Mouse (Mus musculus): Measurements from ENCODE around the gene Bcl9. TPM values are rescaled to one million over a fixed set of nuclear protein-coding genes. Genes with fewer than 3 reads are reported as not detected.

The Bcl9 gene
- polyA plus RNA-seq, 1 experiment from 2014 or later, result 45.4 TPM

DNA sequence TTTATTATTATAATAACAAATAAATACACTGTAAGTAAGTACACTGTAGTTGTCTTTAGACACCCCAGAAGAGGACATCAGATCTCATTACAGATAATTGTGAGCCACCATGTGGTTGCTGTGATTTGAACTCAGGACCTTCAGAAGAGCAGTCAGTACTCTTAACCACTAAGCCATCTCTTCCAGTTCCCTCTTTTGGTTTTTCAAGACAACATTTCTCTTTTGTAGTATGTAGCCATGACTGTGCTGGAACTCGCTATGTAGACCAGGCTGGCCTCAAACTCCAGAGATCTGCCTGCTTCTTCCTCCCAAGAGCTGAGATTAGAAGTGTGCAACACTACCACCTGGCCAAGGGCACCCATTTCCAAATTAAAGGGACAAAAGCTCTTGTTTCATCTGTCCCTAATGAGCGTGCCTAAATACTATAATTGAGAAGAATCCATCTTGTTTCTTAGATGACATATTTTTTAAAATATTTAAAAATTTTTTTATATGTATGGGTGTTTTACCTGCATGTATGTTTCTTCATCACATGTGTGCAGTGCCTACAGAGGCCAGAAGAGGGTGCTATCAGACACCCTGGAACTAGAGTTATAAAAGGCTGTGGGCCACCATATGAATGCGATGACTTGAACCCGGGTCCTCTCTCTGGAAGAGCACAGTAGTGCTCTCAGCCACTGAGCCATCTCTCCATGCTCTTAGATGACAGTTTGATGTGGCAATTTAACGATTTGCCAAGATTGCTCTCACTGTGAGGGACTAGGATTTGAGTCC lies 66.9 kb downstream of the Bcl9 start:
- H3K9me3 ChIP-seq (ENCODE audit: control insufficient read depth, low read length), result no peaks in the 10 kb centered on the region
- no peak for ATAC-seq (ENCODE audit: low read depth)
- no peak overlapping the region for H3K27ac ChIP-seq (ENCODE audit: low read length)
- H3K27me3 ChIP-seq (ENCODE audit: control insufficient read depth, insufficient read depth, low read depth, low read length), result no peaks in the 10 kb centered on the region
- WGBS, result 94% methylated on average over 5 of the region's 5 CpGs
- no peak overlapping the region for H3K9ac ChIP-seq (ENCODE audit: low read length)
- no peak overlapping the region for H3K4me3 ChIP-seq (ENCODE audit: low read length)
- peaks cover 19% of the 10 kb centered on the region for H3K4me1 ChIP-seq (replicated peaks; ENCODE audit: control insufficient read depth, insufficient read depth, low read length)
- no peak overlapping the region for H3K4me2 ChIP-seq (ENCODE audit: low read depth, low read length)
- H3K36me3 ChIP-seq (ENCODE audit: control insufficient read depth, insufficient read depth, low read length), result no peaks in the 10 kb centered on the region

DNA sequence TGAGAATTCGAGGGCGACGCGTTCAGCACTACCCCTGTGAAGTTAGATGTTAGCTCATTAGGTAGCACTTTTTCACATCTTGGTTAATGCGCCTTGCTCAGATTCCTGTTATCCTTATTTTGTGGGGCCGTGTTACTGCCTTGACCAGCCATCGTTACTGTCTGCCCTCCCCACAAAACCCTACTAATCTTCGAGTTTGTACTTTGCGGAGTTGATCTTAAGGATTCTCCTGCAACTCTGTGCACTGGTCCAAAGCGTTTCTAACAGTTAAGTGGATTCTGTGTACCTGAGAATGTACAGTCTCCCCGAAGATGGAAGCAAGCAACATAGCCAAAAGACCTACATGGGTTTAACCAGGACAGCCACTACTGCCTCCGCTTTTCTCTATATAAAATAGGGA lies 69.3 kb downstream of the Bcl9 start:
- Histone ChIP-seq H3K9ac (ENCODE audit: low read length) (peak overlapping the region; percentile 83), H3K9me3 (ENCODE audit: control insufficient read depth, low read length) (no peaks in the 10 kb centered on the region), H3K4me1 (replicated peaks; ENCODE audit: control insufficient read depth, insufficient read depth, low read length) (peaks cover 25% of the 10 kb centered on the region), H3K27ac (ENCODE audit: low read length) (peak overlapping the region; percentile 94), H3K4me3 (ENCODE audit: low read length) (peak overlapping the region; percentile 71), H3K4me2 (ENCODE audit: low read depth, low read length) (peak overlapping the region; percentile 91), H3K27me3 (ENCODE audit: control insufficient read depth, insufficient read depth, low read depth, low read length) (no peaks in the 10 kb centered on the region), H3K36me3 (ENCODE audit: control insufficient read depth, insufficient read depth, low read length) (no peaks in the 10 kb centered on the region)
- no peak for ATAC-seq (ENCODE audit: low read depth)
- 15% methylated on average over 12 of the region's 12 CpGs for WGBS

DNA sequence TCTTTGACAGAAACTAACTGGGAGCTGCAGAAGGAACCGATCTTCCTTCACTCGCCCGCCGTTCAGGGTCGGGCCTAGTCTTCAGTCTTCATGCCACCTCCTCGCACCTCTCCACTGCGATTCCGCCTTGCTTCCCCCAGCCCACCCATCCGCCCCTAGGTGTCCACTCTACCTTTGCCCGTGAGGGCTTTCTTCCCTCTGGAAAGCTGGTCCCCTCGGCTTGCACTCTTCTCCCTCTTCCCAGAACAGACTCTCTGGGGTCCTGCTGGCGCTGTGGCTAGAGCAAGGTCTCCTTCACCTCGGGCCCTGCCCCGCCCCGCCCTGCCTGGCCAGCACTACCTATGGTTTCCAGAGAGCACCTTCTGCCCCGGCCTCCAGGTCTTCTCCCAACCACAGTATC lies 69.7 kb downstream of the Bcl9 start:
- H3K9me3 ChIP-seq (ENCODE audit: control insufficient read depth, low read length), result no peaks in the 10 kb centered on the region
- H3K4me1 ChIP-seq (replicated peaks; ENCODE audit: control insufficient read depth, insufficient read depth, low read length), result peaks cover 25% of the 10 kb centered on the region
- H3K4me2 ChIP-seq (ENCODE audit: low read depth, low read length), result peak overlapping the region; percentile 91
- WGBS, result 0% methylated on average over 16 of the region's 16 CpGs
- H3K9ac ChIP-seq (ENCODE audit: low read length), result peak overlapping the region; percentile 83
- peak; percentile 40 for ATAC-seq (ENCODE audit: low read depth)
- H3K27ac ChIP-seq (ENCODE audit: low read length), result peak overlapping the region; percentile 94
- H3K27me3 ChIP-seq (ENCODE audit: control insufficient read depth, insufficient read depth, low read depth, low read length), result no peaks in the 10 kb centered on the region
- peaks cover 3% of the 10 kb centered on the region; the same call in 1 of the 2 replicates for H3K36me3 ChIP-seq (ENCODE audit: control insufficient read depth, insufficient read depth, low read length)
- peak overlapping the region; percentile 71 for H3K4me3 ChIP-seq (ENCODE audit: low read length)

DNA sequence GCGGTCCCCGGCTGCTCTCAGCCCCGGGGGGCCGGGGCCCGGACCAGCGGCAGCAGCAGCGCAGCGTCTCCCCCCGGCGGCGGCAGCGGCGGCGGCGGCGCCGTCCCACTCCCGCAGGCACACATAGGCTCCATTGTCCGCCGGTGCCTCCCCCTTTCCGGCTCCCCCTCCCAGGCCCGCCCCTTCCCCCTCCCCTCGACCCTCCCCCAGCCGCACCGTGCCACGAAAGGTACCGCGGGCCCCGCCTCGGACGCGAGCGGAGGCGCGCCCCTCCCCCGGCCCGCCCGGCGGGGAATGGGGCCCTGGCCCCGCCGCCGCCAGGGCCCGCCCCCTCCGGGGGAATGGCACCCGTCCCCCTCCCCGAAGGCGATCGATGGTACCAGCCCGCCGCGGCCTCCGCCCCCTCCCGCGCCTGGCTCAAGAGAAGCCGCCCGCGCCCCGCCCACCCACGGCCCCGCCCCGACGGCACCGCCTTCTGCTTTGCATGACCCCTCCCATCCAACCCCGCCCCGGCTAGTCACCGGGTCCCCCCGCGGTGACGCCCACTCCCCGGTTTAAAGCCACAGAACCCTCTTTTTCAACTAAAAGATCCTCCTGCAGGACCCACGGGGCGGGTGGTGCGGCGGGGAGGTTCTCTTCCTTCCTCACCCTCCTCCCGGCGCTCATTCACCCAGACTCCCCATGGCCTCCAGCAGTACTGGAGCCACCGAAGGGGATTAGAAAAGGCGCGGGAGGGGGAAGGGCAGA lies 70.3 kb downstream of the Bcl9 start:
- Histone ChIP-seq H3K9me3 (ENCODE audit: control insufficient read depth, low read length) (no peaks in the 10 kb centered on the region), H3K4me2 (ENCODE audit: low read depth, low read length) (peak overlapping the region; percentile 91), H3K4me3 (ENCODE audit: low read length) (peak overlapping the region; percentile 71), H3K27ac (ENCODE audit: low read length) (peak overlapping the region; percentile 94), H3K4me1 (replicated peaks; ENCODE audit: control insufficient read depth, insufficient read depth, low read length) (peaks cover 25% of the 10 kb centered on the region), H3K9ac (ENCODE audit: low read length) (peak overlapping the region; percentile 83), H3K36me3 (ENCODE audit: control insufficient read depth, insufficient read depth, low read length) (peaks cover 3% of the 10 kb centered on the region; the same call in 1 of the 2 replicates), H3K27me3 (ENCODE audit: control insufficient read depth, insufficient read depth, low read depth, low read length) (no peaks in the 10 kb centered on the region)
- under 1% methylated on average over 23 of the region's 79 CpGs for WGBS
- ATAC-seq (ENCODE audit: low read depth), result peak; percentile 94

- Histone ChIP-seq H3K27ac (ENCODE audit: low read length) (peak overlapping the region; percentile 78), H3K4me3 (ENCODE audit: low read length) (peak overlapping the region; percentile 71), H3K4me1 (replicated peaks; ENCODE audit: control insufficient read depth, insufficient read depth, low read length) (peaks cover 25% of the 10 kb centered on the region), H3K36me3 (ENCODE audit: control insufficient read depth, insufficient read depth, low read length) (peaks cover 3% of the 10 kb centered on the region; the same call in 1 of the 2 replicates), H3K27me3 (ENCODE audit: control insufficient read depth, insufficient read depth, low read depth, low read length) (no peaks in the 10 kb centered on the region), H3K9ac (ENCODE audit: low read length) (peak overlapping the region; percentile 83), H3K9me3 (ENCODE audit: control insufficient read depth, low read length) (no peaks in the 10 kb centered on the region), H3K4me2 (ENCODE audit: low read depth, low read length) (peak overlapping the region; percentile 65)
- no peak; the same call in 1 of the 2 replicates for ATAC-seq (ENCODE audit: low read depth)
- under 1% methylated on average over 18 of the region's 18 CpGs for WGBS
These were observed 71.0 kb downstream of the Bcl9 start for GRCm38 (mm10) chr3:97226719-97227118.

DNA sequence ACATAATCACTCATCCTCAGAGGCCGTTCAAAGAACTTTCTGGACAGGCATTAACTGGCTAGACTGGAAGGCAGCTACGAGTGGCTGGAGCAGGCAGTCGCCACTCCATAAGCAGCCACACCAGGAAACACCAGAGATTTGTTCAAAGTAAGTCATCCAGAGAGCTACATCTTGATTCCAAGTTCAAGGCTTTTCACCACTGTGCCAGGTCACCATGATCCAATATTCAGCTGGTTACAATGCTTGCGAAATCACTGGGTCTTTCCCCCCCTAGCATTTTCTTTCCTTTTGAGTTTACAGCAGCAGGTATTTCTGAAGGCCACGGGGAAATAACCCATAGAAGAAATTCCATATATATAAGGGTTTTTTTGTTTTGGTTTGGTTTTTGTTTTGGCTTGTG lies 72.5 kb downstream of the Bcl9 start:
- 58% methylated on average over 5 of the region's 5 CpGs for WGBS
- H3K4me1 ChIP-seq (replicated peaks; ENCODE audit: control insufficient read depth, insufficient read depth, low read length), result peaks cover 24% of the 10 kb centered on the region
- H3K9me3 ChIP-seq (ENCODE audit: control insufficient read depth, low read length), result no peaks in the 10 kb centered on the region
- H3K4me2 ChIP-seq (ENCODE audit: low read depth, low read length), result 0 out of 2 replicates have a peak overlapping the region, but pooled peaks have one; percentile 2
- H3K4me3 ChIP-seq (ENCODE audit: low read length), result no peak overlapping the region
- H3K27ac ChIP-seq (ENCODE audit: low read length), result peak overlapping the region; percentile 5; the same call in 1 of the 2 replicates
- H3K36me3 ChIP-seq (ENCODE audit: control insufficient read depth, insufficient read depth, low read length), result peaks cover 10% of the 10 kb centered on the region
- no peak for ATAC-seq (ENCODE audit: low read depth)
- no peaks in the 10 kb centered on the region for H3K27me3 ChIP-seq (ENCODE audit: control insufficient read depth, insufficient read depth, low read depth, low read length)
- no peak overlapping the region for H3K9ac ChIP-seq (ENCODE audit: low read length)

DNA sequence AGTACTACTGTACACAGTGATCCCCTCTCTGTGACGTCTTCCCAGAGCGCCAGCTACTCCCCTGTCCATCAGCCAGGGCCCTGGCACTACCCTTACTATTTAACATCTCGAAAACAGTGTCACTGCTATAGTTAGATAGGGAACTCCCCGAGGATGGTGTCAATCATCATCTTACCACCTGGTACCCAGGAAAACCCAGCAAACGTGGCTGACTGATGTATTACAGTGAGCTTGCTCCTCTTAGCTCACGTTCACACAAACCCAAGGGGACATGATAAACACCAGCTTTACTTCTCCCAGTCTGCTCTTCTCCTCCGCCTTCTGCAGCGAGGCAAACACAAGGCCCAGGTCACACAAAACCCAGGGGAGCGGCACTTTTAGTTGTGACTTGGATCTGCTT lies 74.5 kb downstream of the Bcl9 start:
- Histone ChIP-seq H3K9ac (ENCODE audit: low read length) (no peak overlapping the region), H3K36me3 (ENCODE audit: control insufficient read depth, insufficient read depth, low read length) (peaks cover 25% of the 10 kb centered on the region), H3K9me3 (ENCODE audit: control insufficient read depth, low read length) (no peaks in the 10 kb centered on the region), H3K4me1 (replicated peaks; ENCODE audit: control insufficient read depth, insufficient read depth, low read length) (peaks cover 17% of the 10 kb centered on the region), H3K27ac (ENCODE audit: low read length) (no peak overlapping the region), H3K4me2 (ENCODE audit: low read depth, low read length) (no peak overlapping the region), H3K4me3 (ENCODE audit: low read length) (no peak overlapping the region), H3K27me3 (ENCODE audit: control insufficient read depth, insufficient read depth, low read depth, low read length) (no peaks in the 10 kb centered on the region)
- 79% methylated on average over 9 of the region's 9 CpGs for WGBS
- no peak for ATAC-seq (ENCODE audit: low read depth)

DNA sequence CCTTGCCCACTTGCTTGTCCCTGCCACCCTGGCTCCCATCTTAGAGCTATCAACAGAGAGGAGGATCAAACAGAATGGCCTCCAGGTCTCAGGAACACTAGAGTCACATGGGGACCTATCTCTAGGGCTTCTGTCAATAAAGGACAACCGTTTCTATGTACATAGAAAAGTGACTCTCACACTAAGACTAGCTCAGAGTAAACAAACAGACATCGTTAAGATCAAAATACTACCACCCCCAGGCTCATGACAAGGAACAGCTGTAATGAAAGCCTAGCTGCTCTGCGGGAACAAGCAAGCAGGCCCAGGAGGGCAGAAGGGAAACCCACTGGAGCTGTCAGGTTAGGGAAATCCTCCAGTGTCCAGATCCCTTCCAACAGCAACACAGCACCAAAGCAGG lies 82.2 kb downstream of the Bcl9 start:
- Histone ChIP-seq H3K9me3 (ENCODE audit: control insufficient read depth, low read length) (no peaks in the 10 kb centered on the region), H3K4me1 (replicated peaks; ENCODE audit: control insufficient read depth, insufficient read depth, low read length) (no peaks in the 10 kb centered on the region; the same call in 1 of the 2 replicates), H3K36me3 (ENCODE audit: control insufficient read depth, insufficient read depth, low read length) (peaks cover 40% of the 10 kb centered on the region), H3K9ac (ENCODE audit: low read length) (no peak overlapping the region), H3K27me3 (ENCODE audit: control insufficient read depth, insufficient read depth, low read depth, low read length) (no peaks in the 10 kb centered on the region), H3K27ac (ENCODE audit: low read length) (no peak overlapping the region), H3K4me2 (ENCODE audit: low read depth, low read length) (no peak overlapping the region), H3K4me3 (ENCODE audit: low read length) (no peak overlapping the region)
- 28% methylated on average over 3 of the region's 3 CpGs for WGBS
- peak; percentile 23; the same call in 1 of the 2 replicates for ATAC-seq (ENCODE audit: low read depth)

DNA sequence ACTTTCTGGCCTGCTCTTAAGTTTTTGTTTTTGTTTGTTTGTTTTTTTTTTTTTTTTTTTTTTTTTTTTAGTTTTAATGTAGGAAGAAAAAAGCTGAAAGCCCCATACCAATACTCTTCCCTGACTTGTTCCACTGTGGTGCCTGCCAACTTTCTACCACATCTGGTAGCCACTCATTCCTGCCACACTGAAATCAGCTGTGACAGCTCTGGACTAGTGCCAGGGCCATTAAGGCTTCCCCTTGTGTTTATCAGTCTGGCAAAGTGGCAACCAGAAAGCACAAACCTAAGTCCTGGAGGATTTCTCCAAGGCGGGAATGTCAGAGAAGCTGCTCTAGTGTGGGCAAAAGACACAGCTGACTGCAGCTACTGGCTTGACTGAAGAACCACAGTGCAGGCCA lies 83.3 kb downstream of the Bcl9 start:
- Histone ChIP-seq H3K4me3 (ENCODE audit: low read length) (no peak overlapping the region), H3K4me1 (replicated peaks; ENCODE audit: control insufficient read depth, insufficient read depth, low read length) (peaks cover 1% of the 10 kb centered on the region), H3K27me3 (ENCODE audit: control insufficient read depth, insufficient read depth, low read depth, low read length) (no peaks in the 10 kb centered on the region), H3K9ac (ENCODE audit: low read length) (no peak overlapping the region), H3K27ac (ENCODE audit: low read length) (no peak overlapping the region), H3K4me2 (ENCODE audit: low read depth, low read length) (no peak overlapping the region), H3K36me3 (ENCODE audit: control insufficient read depth, insufficient read depth, low read length) (peaks cover 41% of the 10 kb centered on the region), H3K9me3 (ENCODE audit: control insufficient read depth, low read length) (no peaks in the 10 kb centered on the region)
- ATAC-seq (ENCODE audit: low read depth), result no peak
- WGBS, result 36% methylated on average over 1 of the region's 1 CpGs

Measured in lung, embryonic 16.5 days (tissue).